10 mouse cellular contexts compared by ENCODE assay signal in genomic region chr9:45550662-45551061, GRCm38 (mm10).
DNase-seq lines count a peak whose midpoint lies in the region; ATAC-seq and TF ChIP-seq lines count a peak whose summit lies in the region.
"Had no signal": no experiment of that assay in that cellular context is flagged by ENCODE, and none has a peak within 500 bp of the region (broad histone marks: within the 10 kb centered on the region; RNA-seq: fewer than 3 reads in every experiment).

No protein-coding gene starts in this region.

- H3K27ac ChIP-seq in hindbrain, embryonic 13.5 days, result peak overlapping the region; percentile 83
- H3K27ac ChIP-seq in olfactory bulb, adult 2 months (ENCODE audit: insufficient read depth, low read depth, low read length), result peak overlapping the region; percentile 86
- no peak overlapping the region for H3K27ac ChIP-seq in heart, adult 2 months
- H3K27ac ChIP-seq: limb, embryonic 15.5 days had no signal

- no peaks in the 10 kb centered on the region for H3K9me3 ChIP-seq in hindbrain, embryonic 13.5 days
- H3K9me3 ChIP-seq: limb, embryonic 15.5 days had no signal

- no peaks in the 10 kb centered on the region for H3K27me3 ChIP-seq in hindbrain, embryonic 13.5 days
- no peaks in the 10 kb centered on the region for H3K27me3 ChIP-seq in heart, adult 2 months (ENCODE audit: control insufficient read depth, insufficient read depth, low read length)
- H3K27me3 ChIP-seq: limb, embryonic 15.5 days had no signal

- no peaks in the 10 kb centered on the region for H3K79me2 ChIP-seq in heart, adult 2 months (replicated peaks; ENCODE audit: control insufficient read depth, insufficient read depth, low read length)

- TF ChIP-seq POLR2A in olfactory bulb, adult 2 months (IDR thresholded peaks at IDR 0.05; ENCODE audit: insufficient read depth, low read depth, low read length), result no peak
- TF ChIP-seq POLR2A in heart, adult 2 months (IDR thresholded peaks at IDR 0.05; ENCODE audit: insufficient read depth, low read depth, low read length), result no peak

- H3K9ac ChIP-seq in hindbrain, embryonic 13.5 days, result no peak overlapping the region
- H3K9ac ChIP-seq in heart, adult 2 months (ENCODE audit: low read depth, low read length), result no peak overlapping the region
- H3K9ac ChIP-seq: limb, embryonic 15.5 days had no signal

- TF ChIP-seq CTCF in olfactory bulb, adult 2 months (IDR thresholded peaks at IDR 0.05; ENCODE audit: insufficient read depth, low read depth, low read length), result no peak
- no peak for TF ChIP-seq CTCF in heart, adult 2 months (IDR thresholded peaks at IDR 0.05)

- H3K36me3 ChIP-seq in hindbrain, embryonic 13.5 days, result no peaks in the 10 kb centered on the region
- no peaks in the 10 kb centered on the region for H3K36me3 ChIP-seq in heart, adult 2 months (ENCODE audit: control insufficient read depth, insufficient read depth, low read length)
- H3K36me3 ChIP-seq: limb, embryonic 15.5 days had no signal

- peak; percentile 50 to 54 for DNase-seq in right cerebral cortex, postnatal 10 days (ENCODE audit: low spot score in 2 of 2)
- DNase-seq in right cerebral cortex, postnatal 14 days, result no peak
- peak; percentile 81 to 84 for DNase-seq in cerebellum, postnatal 10 days
- no peak for DNase-seq in heart, adult 2 months
- no peak for DNase-seq in adipocyte (ENCODE audit: low spot score)
- DNase-seq: adrenal gland, postnatal 36 days had no signal

- no peak overlapping the region for H3K4me3 ChIP-seq in hindbrain, embryonic 13.5 days
- no peak overlapping the region for H3K4me3 ChIP-seq in olfactory bulb, adult 2 months (ENCODE audit: insufficient read depth, low read depth, low read length)
- no peak overlapping the region for H3K4me3 ChIP-seq in heart, adult 2 months
- H3K4me3 ChIP-seq: limb, embryonic 15.5 days had no signal

- 52% methylated on average over 4 of the region's 4 CpGs for WGBS in hindbrain, embryonic 13.5 days
- WGBS in olfactory bulb, adult 2 months, result 15% methylated on average over 4 of the region's 4 CpGs
- WGBS in heart, adult 2 months, result 82% methylated on average over 4 of the region's 4 CpGs

- peak; percentile 58; the same call in 1 of the 2 replicates for ATAC-seq in hindbrain, embryonic 13.5 days (ENCODE audit: low FRiP score)
- ATAC-seq: intestine, embryonic 16.5 days had no signal

- peaks cover 62% of the 10 kb centered on the region for H3K4me1 ChIP-seq in hindbrain, embryonic 13.5 days (replicated peaks)
- peaks cover 55% of the 10 kb centered on the region for H3K4me1 ChIP-seq in olfactory bulb, adult 2 months (ENCODE audit: control insufficient read depth, insufficient read depth, low read length)
- H3K4me1 ChIP-seq in heart, adult 2 months (ENCODE audit: control insufficient read depth, insufficient read depth, low read length), result no peaks in the 10 kb centered on the region

- no peak for TF ChIP-seq EP300 in heart, adult 2 months (IDR thresholded peaks at IDR 0.05; ENCODE audit: insufficient read depth, low read depth, low read length)

- intact Hi-C loops in heart, adult 2 months (cut with DNase I), result no loop called here

- H3K4me2 ChIP-seq in hindbrain, embryonic 13.5 days, result no peak overlapping the region
- H3K4me2 ChIP-seq: limb, embryonic 15.5 days had no signal

Comparison
In these comparisons a context has a peak if more than half of its experiments do, and no peak if none do; other contexts are left out.
1. DNase-seq: peak in right cerebral cortex, postnatal 10 days (2 of 2) and cerebellum, postnatal 10 days (2 of 2); none in right cerebral cortex, postnatal 14 days (single experiment), heart, adult 2 months (0 of 2) and adipocyte (single experiment).